Mouse (Mus musculus) heart, postnatal 14 days (tissue): ENCODE data around the gene Plxnb1. TPM values are rescaled to one million over a fixed set of nuclear protein-coding genes. Genes with fewer than 3 reads are reported as not detected.

Experiments used
- DNase-seq, 2 experiments: peaks; one replicate each; pipeline ENCODE4 v3.0.0; 2021 to 2022
- intact Hi-C: fragments of 180-260 bp; cut with DNase I; formaldehyde crosslinking; loops from one replicate; pipeline ENCODE4 v1.15.1; 2025
- total RNA-seq, 2 experiments: library from RNA; stranded (reverse); gene quantifications; 2 replicates each; pipeline ENCODE4 v1.2.3; 2021

Plxnb1 gene
- total RNA-seq, 2 experiments from 2014 or later, result 16.3 to 20.0 TPM

DNA sequence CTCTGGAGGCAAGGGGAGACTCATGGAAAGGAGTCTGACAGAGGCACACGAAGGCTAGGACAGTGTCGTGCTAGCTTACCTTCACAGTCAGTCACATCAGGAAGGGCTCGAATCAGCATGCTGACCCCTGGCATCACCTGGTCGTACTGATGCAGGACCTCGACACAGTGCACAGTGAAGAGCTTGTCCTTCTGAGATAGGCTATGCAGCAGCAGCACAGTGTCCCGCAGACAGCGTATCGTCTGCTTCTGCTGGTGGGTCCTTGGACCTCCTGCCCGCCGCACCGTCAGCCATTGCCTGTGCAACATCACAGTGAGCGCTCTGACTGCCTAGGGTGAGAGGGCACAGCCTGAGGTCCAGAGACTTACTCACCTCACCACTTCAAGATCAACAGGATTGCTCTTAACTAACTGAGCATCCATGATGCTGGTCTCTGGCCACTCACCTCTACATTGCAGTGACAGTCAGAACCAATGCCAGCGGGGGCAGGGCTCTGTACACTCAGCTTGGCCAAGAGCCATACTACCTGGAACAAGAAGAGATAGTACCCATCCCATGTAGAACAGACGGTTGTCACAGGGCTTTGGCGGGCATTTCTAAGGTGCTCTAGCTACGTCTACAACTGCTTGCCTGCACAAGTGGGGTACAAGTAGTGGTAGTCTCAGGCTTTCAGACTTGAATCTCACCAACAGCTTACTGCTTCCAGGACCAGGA lies 34.8 kb upstream of the Plxnb1 start:
- intact Hi-C loops, result loop anchor here (1.0 kb wide), 1 partner anchor 57 kb away; no protein-coding TSS in a partner anchor
- peak in 1 of 2 experiments; percentile 6 for DNase-seq

DNA sequence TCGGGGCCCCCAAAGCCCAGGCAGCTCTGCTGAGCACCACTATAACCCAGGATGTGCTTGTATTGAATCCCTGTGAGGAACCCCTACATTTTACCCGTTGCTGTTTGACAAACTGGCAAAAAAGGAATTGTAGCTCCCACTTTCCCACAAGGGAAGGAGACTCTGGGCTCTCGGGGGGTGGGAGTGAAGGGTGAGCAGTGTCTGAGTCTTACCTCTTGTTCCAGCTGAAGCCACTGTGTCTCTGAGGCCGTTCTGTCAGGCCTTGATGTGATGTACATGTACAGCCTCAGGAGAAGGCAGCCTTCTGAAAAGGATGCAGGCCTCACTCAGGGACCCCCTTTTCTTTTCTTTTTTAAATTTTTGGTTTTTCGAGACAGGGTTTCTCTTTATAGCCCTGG lies 34.3 kb upstream of the Plxnb1 start:
- peak in 1 of 2 experiments; percentile 1 for DNase-seq
- intact Hi-C loops, result loop anchor here (1.0 kb wide), 1 partner anchor 58 kb away; no protein-coding TSS in a partner anchor

DNA sequence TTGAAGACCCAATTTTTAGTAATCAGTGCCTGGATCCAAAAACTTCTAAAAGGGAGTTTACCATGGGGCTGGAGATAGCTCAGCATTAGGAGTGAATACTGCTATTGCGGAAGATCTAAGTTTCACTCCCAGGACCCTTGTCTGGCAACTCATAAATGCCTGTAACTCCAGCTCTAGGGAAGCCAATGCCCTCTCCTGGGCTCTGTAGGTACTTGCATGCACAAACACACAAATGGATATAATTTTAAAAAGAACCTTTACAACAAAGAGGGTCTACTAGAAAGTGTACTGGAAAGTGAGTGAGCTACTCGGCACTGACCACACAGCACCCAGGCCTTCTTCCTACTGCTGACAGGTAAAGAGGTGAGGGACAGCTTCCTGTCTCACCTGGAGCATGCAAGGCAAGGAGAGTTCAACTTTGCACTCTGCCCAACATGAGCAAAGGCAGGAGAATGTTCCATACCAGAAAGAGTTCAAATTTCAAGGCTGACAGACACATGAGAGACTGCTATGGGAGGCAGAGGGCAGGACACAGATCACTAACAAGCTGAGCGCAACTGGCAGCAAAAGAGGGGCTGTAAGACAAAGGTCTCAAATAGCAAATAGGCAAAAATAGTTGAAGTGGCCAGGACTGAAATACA lies 27.0 kb upstream of the Plxnb1 start:
- DNase-seq, result no peak
- intact Hi-C loops, result no loop called here

DNA sequence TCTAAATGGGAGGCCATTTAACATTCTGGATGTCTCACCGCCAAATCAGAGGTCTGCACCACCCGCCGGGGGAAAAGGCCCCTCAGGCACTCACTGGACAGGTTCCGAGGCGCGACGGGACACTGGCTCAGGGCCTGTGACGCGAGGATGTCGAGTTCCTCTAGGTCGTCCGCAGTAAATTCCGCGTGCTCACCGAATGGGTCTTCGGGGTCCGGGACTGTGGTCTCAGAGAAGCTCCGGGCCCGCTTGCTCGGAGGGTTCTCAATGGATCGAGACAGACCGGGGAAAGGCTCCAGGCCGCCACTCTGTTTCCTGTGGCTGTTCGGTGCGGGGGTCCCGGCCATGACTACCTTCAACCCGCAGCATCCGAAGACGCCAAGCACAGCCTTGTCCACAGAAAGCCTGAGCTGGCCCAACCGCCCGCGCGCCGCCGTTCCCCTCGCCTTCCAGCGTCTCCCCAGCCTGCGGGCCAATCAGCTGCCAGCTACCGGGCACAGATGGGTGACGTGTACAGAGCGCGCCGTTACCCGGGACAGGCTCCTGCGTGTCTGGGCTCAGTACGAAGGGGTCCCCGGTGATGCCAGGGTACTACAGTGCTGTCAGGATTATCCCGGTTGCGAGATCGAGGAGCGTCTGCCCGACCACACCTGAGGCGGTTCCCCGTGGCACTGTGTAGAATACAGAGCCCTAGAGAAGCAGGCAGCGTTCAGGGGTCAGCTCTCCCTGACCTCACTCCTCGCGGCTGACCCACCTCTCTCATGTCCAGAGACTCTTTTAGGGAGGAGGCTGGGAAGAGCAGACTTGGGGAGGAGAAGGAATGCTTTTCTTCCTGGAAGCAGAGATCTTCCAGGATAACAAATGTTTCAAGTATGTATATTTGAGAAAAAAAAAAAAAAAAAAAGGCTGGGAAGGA lies 21.3 kb upstream of the Plxnb1 start, which contains the start of gene Atrip:
TSS of gene Atrip (minus strand) at position 464 of the 913 bp plus-strand sequence.
- intact Hi-C loops, result no loop called here
- peak; percentile 89 to 93 for DNase-seq

DNA sequence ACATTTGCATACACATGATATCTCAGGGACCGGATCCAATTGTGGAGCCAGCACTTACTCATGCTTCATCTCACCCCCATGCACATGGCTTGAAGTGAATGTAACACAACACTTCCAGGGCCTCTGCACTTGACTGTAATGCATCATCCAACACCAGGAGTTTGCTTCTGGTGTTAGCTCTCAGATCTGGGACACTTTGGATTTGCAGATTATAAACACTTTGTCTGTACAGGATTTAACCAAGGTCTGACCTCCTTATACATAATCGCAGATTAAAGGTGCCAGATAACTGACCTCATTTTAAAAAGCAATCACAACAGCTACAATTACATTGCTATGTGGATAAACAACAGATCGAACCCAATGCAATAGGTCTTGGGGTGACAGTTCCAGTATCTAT lies 14.7 kb upstream of the Plxnb1 start:
- no peak for DNase-seq
- intact Hi-C loops, result no loop called here

DNA sequence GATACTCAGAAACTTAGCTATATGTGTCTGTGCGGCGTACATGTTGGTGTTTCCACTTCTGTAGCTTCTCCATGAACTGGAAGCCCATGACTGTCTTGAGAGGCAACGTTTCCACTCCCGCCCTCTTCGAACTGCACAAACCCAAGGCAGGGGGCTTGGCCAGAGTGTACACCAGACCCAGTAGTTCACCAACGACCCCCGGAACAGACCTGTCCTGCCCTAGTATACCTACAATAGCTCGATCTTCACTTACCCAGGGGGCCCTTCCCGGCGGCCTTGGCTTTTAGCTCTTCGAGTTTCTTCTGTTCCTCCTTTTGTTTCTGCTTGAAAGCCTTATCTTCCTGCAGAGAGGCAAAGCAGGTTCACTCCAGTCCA lies 13.5 kb upstream of the Plxnb1 start:
- intact Hi-C loops, result no loop called here
- DNase-seq, result no peak

DNA sequence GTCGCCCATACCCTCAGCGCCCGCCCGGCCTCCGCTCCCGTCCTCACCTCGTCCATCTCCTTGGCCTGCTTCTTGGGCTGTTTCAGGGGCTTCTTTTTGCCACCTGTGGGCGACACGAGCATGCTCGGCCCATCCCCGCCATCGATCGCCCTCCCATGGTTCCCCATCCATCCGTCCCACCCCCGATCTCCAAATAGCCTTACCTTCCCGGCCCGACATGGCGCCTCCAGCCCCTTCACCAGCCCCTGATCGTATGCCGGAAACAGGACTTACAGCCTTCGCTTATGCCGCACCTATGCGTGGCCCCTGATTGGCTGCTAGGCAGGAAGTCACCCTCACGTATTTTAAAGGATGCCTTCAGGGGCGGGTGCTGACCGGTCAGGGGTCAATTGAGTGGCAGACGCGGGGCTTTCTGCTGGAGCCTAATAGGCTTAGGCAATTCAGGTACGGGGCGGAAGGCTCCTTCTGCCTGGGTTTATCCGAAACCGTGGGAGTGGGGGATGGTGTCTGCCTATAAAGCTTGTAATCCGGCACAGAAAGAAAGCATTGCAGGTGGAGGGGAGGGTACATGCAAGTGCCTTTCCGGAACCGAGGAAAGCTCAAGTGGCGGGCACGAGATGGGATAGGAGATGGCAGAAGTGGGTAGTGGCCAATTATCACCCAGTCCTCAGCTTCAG lies 12.9 kb upstream of the Plxnb1 start, which contains the start of the genes Ccdc51 and Tma7:
TSS of gene Ccdc51 (plus strand) at position 370 of the 677 bp plus-strand sequence.
TSS of gene Tma7 (minus strand) at position 464 of the 677 bp plus-strand sequence.
- intact Hi-C loops, result no loop called here
- DNase-seq, result peak; percentile 75 to 80

DNA sequence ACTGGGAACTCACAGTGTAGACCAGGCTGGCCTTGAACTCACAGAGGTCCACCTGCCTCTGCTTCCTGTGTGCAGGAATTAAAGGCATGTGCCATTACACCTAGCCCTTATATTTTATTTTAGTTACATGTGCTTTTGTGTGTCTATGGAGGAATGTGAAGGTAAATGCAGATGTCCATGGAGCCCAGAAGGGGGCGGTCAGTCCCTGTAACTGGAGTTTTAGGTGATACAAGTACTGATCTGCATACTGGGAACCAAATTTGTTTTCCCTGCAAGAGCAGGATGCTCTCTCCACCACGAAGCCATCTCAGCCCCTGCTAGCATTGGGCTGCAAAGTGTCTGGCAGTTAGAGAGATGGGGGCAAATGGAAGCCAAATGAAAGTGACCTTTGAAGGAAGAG lies 10.3 kb upstream of the Plxnb1 start:
- intact Hi-C loops, result no loop called here

DNA sequence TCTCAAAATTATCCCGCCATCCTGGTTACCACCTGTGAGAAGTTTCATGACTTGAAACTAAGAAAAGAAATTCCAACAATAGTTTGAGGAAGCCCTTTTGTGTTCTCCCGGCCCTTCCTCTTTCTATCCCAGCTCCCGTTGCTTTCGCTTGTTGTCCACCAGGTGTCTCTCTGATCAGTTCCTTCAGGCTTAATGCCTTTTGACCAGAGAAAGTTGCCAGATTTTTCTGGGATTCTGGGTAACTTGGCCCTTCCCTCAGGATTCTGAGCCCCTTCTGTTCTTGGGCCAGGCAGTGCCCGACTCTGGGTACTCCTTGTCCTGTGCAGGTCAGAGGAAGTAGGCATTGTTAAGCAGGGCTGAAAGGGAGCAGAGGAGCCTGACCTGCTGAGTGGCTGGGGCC lies 7.2 kb upstream of the Plxnb1 start:
- peak; percentile 44 to 72 for DNase-seq
- intact Hi-C loops, result loop anchor here (1.0 kb wide), 1 partner anchor 31 kb away; no protein-coding TSS in a partner anchor

More for the DNA sequence above, 10.3 kb upstream of the Plxnb1 start:
- DNase-seq, result no peak

DNA sequence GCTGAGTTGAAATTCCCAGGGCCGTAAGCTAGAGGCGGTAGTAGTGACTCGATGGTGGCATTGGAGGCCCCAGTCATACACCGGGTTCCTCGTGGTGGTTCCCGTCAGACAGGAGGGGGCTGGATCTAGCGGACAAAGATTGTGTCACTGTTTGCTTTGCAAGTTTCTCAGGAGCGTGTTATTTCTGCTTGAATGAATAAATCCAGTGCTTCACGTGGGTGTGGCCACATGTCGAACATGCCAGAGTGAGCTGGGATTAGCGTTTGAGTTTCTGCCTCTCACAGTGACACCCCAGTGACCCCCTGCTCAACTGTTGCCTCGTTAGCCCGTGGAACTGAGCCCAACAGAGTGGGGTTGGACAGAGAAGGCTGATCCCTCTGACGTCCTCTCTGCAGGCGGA lies 4.7 kb upstream of the Plxnb1 start:
- intact Hi-C loops, result no loop called here
- no peak for DNase-seq

DNA sequence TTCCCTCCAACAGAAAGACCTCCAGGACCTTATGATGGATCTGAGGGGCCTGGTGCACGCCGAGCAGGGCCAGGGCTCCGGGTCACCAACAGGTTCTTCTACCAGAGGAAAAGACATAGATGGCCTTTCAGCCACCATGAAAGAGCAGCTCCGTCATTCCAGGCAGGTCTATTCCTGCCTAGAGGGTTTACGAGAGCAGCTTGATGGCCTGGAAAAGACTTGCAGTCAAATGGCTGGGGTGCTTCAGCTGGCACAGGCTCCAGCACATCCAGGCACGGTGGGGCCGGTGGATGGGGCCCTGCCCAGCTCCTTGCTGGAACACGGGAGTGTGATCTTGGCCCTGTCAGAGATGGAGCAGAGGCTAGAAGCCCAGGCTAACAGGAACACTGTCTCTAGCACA lies 3.4 kb upstream of the Plxnb1 start:
- no peak for DNase-seq
- intact Hi-C loops, result no loop called here

DNA sequence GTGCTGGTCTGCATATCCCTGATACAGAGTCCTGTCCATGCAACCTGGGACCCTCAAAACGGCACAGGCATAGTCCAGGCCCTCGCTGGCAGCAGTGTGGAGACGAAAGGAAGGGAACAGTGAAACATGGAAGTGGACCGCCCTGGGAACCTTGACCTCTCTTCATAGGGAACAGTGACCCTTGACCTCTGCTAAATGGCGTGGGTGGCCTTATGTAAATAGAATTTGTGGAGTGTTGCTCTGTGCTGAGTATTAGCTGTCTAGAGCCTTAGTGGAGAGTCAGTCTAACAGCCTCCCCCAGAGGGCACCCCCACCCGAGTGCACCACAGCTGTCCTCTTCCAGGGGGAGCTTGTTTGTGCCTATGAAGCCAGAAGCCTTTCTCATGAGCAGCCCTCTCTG lies 2.4 kb upstream of the Plxnb1 start:
- intact Hi-C loops, result no loop called here
- no peak for DNase-seq

DNA sequence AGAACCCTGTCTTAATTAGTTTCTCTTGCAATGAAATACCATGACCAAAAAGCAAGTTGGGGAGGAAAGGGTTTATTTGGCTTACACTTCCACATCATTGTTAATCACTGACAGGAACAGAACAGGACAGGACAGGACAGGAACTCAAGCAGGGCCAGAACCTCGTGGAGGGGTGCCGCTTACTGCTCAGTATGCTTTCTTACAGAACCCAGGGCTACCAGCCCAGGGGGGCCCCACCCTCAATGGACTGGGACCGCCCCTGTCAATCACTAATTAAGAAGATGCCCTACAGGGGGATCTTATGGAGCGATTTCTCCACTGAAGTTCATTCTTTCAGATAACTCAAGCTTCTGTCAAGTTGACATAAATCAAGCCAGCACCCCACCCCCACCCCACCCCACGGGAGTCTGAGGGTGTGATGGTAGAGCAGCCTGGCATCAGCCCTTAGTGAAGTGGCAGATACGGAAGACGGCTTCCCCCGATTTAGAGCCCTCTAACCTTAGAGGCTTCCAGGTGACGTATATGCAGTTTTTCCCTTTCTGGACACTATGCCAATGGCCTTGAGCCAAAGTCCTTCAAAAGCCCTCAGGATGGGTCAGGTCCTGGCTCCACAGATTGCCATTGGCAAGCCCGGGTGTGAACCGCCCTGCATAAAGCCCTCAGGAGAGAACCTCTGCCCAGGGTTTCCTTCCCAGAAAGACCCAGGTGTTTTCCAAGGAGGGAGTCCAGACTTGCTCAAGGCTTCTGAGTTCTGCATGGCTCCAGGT lies 1.2 kb upstream of the Plxnb1 start:
- peak in 1 of 2 experiments; percentile 54 for DNase-seq
- intact Hi-C loops, result no loop called here

DNA sequence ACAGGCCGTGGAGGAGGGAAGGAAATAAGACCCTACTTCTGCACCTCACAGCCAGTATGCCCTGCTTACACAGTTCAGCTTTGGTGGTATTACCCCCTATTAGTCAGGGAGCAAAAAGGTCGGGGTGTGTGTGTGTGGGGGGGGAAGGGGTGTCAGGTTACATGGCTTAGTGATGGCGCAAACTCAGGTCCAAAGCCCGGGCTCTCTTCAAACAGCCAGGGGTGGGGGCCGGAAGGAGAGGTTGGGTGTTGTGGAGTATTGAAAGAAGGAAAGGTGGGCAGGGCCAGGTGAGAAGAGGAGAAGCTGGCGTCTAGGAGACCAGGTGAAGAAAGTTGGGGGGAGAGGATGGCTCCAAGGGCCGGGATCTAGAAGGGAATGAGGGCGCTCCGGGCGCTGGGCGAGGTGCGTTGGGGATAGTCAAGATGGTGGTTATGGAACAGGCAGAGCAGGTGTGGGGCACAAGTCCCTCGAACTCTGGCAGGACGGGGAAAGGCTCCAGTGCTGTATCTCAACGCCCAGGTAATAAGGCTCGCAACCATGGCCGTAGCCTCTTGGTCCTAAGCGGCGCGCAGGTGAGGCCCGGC lies 544 bp upstream of the Plxnb1 start:
- intact Hi-C loops, result no loop called here
- no peak for DNase-seq

DNA sequence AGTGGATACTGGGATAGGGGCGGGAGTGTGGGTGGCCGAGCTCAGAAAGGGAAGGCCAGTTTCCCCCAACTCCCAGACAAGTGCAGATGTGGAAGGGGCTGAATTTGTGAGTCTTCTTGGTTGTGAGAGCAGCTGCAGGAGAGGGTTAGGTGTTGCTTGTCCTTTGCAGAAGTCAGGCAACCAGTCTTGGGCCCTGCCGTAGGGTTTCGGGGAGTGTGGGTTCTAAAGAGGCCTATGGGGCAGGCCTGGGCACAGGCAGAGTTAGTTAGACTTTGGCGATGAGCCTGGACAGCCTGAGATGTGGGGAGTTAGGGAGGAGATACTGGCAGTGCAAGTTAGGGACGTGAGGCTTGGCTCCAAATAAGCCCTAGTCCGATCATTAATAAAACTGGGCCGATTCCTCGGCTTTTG lies 1.1 kb downstream of the Plxnb1 start:
- intact Hi-C loops, result no loop called here
- DNase-seq, result peak in 1 of 2 experiments; percentile 28

DNA sequence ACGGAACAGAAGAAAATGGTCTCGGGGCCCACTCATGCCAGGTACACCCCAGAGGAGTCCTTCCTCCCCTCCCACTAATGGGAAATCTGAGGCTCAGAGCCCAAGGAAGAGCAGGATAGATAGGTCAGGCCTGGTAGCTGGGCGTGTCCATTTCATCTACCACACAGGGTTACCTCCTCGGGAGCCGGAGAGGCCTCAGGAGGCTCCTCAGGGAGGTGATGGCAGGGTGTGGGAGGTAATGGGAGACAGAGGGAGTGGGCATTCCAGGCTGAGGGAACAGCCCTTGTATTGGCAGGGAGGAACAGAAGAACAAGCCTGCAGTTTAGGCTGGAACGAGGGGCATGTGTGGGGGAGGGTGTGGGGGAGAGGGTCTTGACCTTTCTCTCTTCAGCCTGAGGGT lies 1.7 kb downstream of the Plxnb1 start:
- DNase-seq, result no peak
- intact Hi-C loops, result no loop called here

DNA sequence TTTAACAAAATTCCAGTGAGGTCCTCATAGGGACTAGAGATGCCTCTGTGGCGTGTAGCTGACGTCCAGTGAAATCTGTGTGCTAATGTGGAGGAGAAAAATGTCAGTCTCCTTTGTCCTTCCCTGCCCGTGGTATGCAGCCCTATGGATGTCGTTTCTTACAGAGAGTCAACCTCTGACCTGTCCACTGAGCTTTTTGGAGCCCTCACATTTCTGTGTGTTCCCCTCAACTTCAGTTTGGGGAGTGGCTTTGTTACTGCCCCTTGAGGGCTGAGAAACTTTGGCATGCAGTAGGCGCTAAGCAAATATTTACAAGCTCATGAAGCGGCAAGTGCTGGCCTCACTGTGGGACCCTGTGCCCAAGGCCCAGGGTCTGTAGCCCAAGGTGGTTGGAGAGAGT lies 2.1 kb downstream of the Plxnb1 start:
- intact Hi-C loops, result no loop called here
- DNase-seq, result no peak

DNA sequence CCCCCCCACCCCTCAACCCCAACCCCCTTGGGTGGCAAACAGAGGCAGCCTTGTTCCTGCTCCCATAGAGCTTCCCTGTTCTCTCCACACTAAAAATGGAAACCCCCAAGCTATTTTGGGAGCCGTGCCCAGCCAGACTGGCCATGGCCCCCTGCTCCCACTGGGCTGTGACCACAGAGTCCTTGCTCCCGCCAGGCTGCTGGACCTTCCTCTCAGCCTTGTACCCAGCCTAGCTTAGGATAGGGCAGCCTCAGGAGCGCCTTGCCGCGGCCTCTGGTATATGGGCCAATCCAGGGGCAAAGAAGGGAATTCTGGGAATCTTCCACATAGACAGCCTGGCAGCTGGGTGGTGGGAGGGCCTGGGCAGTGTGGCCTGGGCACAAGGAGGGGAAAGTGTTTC lies 2.6 kb downstream of the Plxnb1 start:
- peak; percentile 45 to 60 for DNase-seq
- intact Hi-C loops, result no loop called here

DNA sequence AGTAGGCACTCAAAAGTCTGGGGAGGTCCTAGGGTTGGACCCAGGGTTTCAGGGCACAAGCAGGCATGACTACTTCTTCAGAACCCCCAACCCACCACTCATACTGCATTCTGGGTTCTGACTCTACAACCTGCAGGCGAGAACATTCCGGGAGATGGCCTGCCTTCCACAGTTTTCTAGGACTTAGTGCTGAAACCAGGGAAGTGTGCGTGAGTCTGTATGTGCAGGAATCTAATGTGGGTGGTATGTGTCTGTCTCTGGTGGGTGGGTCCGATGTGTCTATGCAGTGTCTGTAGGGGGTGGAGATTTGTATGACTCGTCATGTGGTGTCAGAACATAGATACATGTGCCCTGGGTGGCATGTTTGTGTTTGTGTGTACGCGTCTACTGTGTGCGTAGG lies 3.2 kb downstream of the Plxnb1 start:
- DNase-seq, result no peak
- intact Hi-C loops, result no loop called here
